Mouse (Mus musculus) thymus, adult 2 months (tissue): ENCODE measurements at regions not wholly inside any gene's neighbourhood (a gene's known extent, or its start where the extent isn't known, plus 50 kb on each side); places are given as distances from the start of the nearest gene placed in this dataset.

Source experiments
- DNase-seq: peaks from one replicate; pipeline ENCODE4 v3.0.0; 2021
- H3K27ac ChIP-seq: fragments of 200-500 bp; 2 replicates; pipeline ENCODE4 v1.5.1; 2012; ENCODE audit warnings: low read length, control low read depth; ENCODE audit not compliant: control insufficient read depth, insufficient read depth
- H3K27me3 ChIP-seq: fragments of 200-500 bp; 2 replicates; pipeline ENCODE4 v1.6.1; 2012; ENCODE audit warnings: mild to moderate bottlenecking, low read length, moderate library complexity, mixed read lengths; ENCODE audit not compliant: control insufficient read depth, insufficient read depth
- H3K36me3 ChIP-seq: fragments of 200-500 bp; 2 replicates; pipeline ENCODE4 v1.6.1; 2012; ENCODE audit warnings: mild to moderate bottlenecking, low read length, moderate library complexity; ENCODE audit not compliant: control insufficient read depth, insufficient read depth
- H3K4me1 ChIP-seq: fragments of 200-500 bp; replicated peaks from 2 replicates; pipeline ENCODE4 v1.6.1; 2012; ENCODE audit warnings: low read length; ENCODE audit not compliant: control insufficient read depth, insufficient read depth
- H3K4me3 ChIP-seq: fragments of 200-500 bp; 2 replicates; pipeline ENCODE4 v1.5.1; 2012; ENCODE audit warnings: mild to moderate bottlenecking, low read length, control low read depth, moderate library complexity; ENCODE audit not compliant: control insufficient read depth, insufficient read depth
- CTCF ChIP-seq: fragments of 200-500 bp; IDR thresholded peaks from 2 replicates; pipeline ENCODE4 v1.5.1; 2012; ENCODE audit warnings: mild to moderate bottlenecking, control low read depth, low read length, moderate library complexity, borderline replicate concordance; ENCODE audit not compliant: control insufficient read depth, poor library complexity, insufficient read depth; ENCODE audit errors: extremely low read depth
- POLR2A ChIP-seq: fragments of 200-500 bp; IDR thresholded peaks from 2 replicates; pipeline ENCODE4 v1.6.1; 2012; ENCODE audit warnings: mild to moderate bottlenecking, low read length, control low read depth, moderate library complexity; ENCODE audit not compliant: control insufficient read depth, poor library complexity, insufficient read depth; ENCODE audit errors: extremely low read depth
- WGBS: fragments of 180-500 bp; shearing (Covaris S2); methylation state at CpG from one replicate; pipeline ENCODE4 v1.1.7; 2018; 5-methylcytosine and 5-hydroxymethylcytosine counted together

- WGBS, result 82% methylated on average over 11 of the region's 11 CpGs
- no peak overlapping the region for H3K27ac ChIP-seq
- no peak for DNase-seq
- no peaks in the 10 kb centered on the region for H3K4me1 ChIP-seq
- no peaks in the 10 kb centered on the region for H3K36me3 ChIP-seq
- no peak for TF ChIP-seq POLR2A
- no peak for TF ChIP-seq CTCF
- no peak overlapping the region for H3K4me3 ChIP-seq
- H3K27me3 ChIP-seq, result no peaks in the 10 kb centered on the region
These were observed 66.8 kb downstream of the Gm26897 start for GRCm38 (mm10) chr5:111800511-111800910.

- H3K27ac ChIP-seq, result no peak overlapping the region
- 1% methylated on average over 2 of the region's 2 CpGs for WGBS
These were observed 67.3 kb downstream of the Gm26897 start for GRCm38 (mm10) chr5:111801051-111801450.

GRCm38 (mm10) chr5:111804542-111804941, 70.8 kb downstream of the Gm26897 start:
- no peaks in the 10 kb centered on the region for H3K4me1 ChIP-seq
- H3K27ac ChIP-seq, result no peak overlapping the region
- H3K4me3 ChIP-seq, result no peak overlapping the region
- no peaks in the 10 kb centered on the region for H3K27me3 ChIP-seq
- H3K36me3 ChIP-seq, result no peaks in the 10 kb centered on the region
- WGBS, result 88% methylated on average over 6 of the region's 6 CpGs
- no peak for DNase-seq
- TF ChIP-seq POLR2A, result no peak
- no peak for TF ChIP-seq CTCF

More at GRCm38 (mm10) chr5:111801051-111801450, 67.3 kb downstream of the Gm26897 start:
- Histone ChIP-seq H3K4me3 (no peak overlapping the region), H3K36me3 (no peaks in the 10 kb centered on the region), H3K4me1 (no peaks in the 10 kb centered on the region), H3K27me3 (no peaks in the 10 kb centered on the region)
- TF ChIP-seq CTCF (no peak), POLR2A (no peak)
- no peak for DNase-seq

- TF ChIP-seq CTCF, result no peak
- no peak for TF ChIP-seq POLR2A
- Histone ChIP-seq H3K27ac (no peak overlapping the region), H3K4me1 (no peaks in the 10 kb centered on the region), H3K36me3 (no peaks in the 10 kb centered on the region), H3K27me3 (no peaks in the 10 kb centered on the region), H3K4me3 (no peak overlapping the region)
- 70% methylated on average over 7 of the region's 7 CpGs for WGBS
- DNase-seq, result no peak
These were observed 71.4 kb downstream of the Gm26897 start for GRCm38 (mm10) chr5:111805150-111805549.

- Histone ChIP-seq H3K27me3 (no peaks in the 10 kb centered on the region), H3K36me3 (no peaks in the 10 kb centered on the region), H3K4me3 (no peak overlapping the region), H3K4me1 (no peaks in the 10 kb centered on the region), H3K27ac (no peak overlapping the region)
- TF ChIP-seq POLR2A, result no peak
- TF ChIP-seq CTCF, result no peak
- WGBS, result 71% methylated on average over 17 of the region's 17 CpGs
- no peak for DNase-seq
These were observed 72.1 kb downstream of the Gm26897 start for GRCm38 (mm10) chr5:111805761-111806191.

- H3K27me3 ChIP-seq, result no peaks in the 10 kb centered on the region
- 18% methylated on average over 7 of the region's 7 CpGs for WGBS
- TF ChIP-seq POLR2A (no peak), CTCF (no peak)
- H3K36me3 ChIP-seq, result no peaks in the 10 kb centered on the region
- peaks cover 3% of the 10 kb centered on the region; the same call in 1 of the 2 replicates for H3K4me1 ChIP-seq
- H3K4me3 ChIP-seq, result no peak overlapping the region
- H3K27ac ChIP-seq, result no peak overlapping the region
- peak; percentile 9 for DNase-seq
These were observed 76.5 kb downstream of the Gm26897 start for GRCm38 (mm10) chr5:111810079-111810808.
